Mouse (Mus musculus) myocyte (in vitro differentiated cells): Measurements from ENCODE around the gene Khdc4.

Experiments used
- MYOG ChIP-seq, 3 experiments: IDR thresholded peaks; one replicate each; pipeline ENCODE4 v1.6.1; 2011; ENCODE audit warnings: control low read depth in 2 of 3, low read depth in 2 of 3, mild to moderate bottlenecking in 2 of 3; ENCODE audit not compliant: insufficient read length in 2 of 3, control insufficient read depth in 1 of 3, insufficient read depth in 1 of 3
- POLR2AphosphoS2 ChIP-seq: IDR thresholded peaks from one replicate; pipeline ENCODE4 v1.6.1; 2011; ENCODE audit warnings: low read depth, control low read depth; ENCODE audit not compliant: insufficient read length
- SRF ChIP-seq: IDR thresholded peaks from one replicate; pipeline ENCODE4 v1.6.1; 2011; ENCODE audit warnings: low read depth; ENCODE audit not compliant: control insufficient read depth, insufficient read length

DNA sequence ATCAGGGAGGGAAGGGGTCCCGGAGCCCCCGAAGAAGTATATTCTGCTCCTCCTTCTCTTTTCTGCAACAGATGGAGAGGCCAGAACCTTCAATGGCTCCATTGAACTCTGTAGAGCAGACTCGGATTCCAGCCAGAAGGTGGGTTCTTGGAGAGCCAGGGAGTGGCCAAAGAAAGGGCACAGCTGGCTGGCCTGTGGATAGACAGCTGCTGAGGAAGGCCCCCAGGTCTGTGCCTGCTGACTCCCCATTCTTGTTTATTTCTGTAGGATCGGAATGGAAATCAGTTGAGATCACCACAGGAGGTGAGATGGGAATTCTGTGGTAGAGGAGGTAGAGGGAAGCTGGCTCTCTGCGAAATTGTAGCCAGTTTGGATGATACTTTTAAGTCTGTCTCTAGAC is 42.5 kb upstream of the Khdc4 start:
- no peak for TF ChIP-seq SRF
- TF ChIP-seq MYOG (IDR thresholded peaks at IDR 0.05; ENCODE audit: control insufficient read depth in 1 of 3, insufficient read depth in 1 of 3, insufficient read length in 2 of 3, low read depth in 2 of 3): peak in 1 of 3 experiments; percentile 72
- peak; percentile 60 for TF ChIP-seq POLR2AphosphoS2
